Mouse (Mus musculus) layer of hippocampus, adult 18-20 months (tissue): ENCODE results near the gene Acaa1b. TPM values are rescaled to one million over a fixed set of nuclear protein-coding genes. Genes with fewer than 3 reads are reported as not detected.

Source experiments
- DNase-seq, 2 experiments: peaks; one replicate each; pipeline ENCODE4 v3.0.0; 2022; ENCODE audit warnings: low spot score in 2 of 2
- long read RNA-seq: library from polyadenylated mRNA; stranded (forward); transcript quantifications from one replicate; pipeline ENCODE4 v2.0.0, GENCODE M21; 2021
- total RNA-seq, 2 experiments: library from RNA; stranded (reverse); gene quantifications; 2 replicates each; pipeline ENCODE4 v1.2.3; 2021

Acaa1b gene
- total RNA-seq = 1 to 10 TPM; 1.1 TPM
- long read RNA-seq = 0 reads

DNA sequence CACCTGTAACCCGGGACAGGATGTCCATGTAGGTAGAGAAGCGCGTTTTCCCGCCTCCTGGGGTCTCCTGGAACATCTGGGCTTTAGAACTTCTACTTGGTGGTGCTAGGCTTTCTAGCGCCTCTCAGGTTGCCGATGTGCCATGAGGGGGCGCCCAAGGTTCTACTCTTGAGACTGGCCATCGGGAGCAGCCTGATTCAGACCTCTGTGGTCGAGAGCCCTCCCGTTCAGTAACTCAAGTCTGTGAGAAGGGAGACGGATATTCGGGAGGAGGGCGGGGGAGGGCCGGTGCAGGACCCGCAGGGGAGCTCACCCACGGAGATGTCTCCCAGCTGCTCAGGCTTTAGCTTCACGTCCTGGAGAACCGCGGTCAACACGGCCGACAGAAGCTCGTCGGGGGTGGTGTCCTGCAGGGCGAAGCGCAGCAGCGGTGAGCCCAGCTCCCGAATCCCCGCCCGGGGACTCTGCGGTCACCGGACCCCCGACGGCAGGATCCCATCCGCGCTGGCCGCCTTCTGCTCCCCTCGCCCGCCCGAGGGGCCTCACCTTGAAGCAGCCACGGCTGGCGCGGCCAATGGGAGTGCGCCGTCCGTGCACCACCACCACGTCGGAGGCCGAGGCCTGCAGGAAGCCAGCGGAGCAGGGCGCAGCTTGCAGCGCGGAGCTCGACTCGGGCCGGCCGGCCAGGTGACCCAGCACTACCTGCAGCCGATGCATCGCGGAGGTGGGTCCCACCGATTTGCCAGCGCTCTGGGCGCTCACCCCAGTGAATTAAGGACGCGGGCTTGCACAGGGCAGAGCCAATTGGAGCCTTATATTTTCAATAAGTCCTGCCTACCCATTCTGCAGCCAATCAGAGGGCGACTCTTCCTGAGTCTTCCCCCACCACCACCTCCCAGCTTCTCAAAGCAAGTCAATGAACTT is at the start of gene Acaa1b:
Gene Acaa1b, minus strand, starts transcription at position 816 of the 924 bp plus-strand sequence.
- peak in 1 of 2 experiments; percentile 74 for DNase-seq

DNA sequence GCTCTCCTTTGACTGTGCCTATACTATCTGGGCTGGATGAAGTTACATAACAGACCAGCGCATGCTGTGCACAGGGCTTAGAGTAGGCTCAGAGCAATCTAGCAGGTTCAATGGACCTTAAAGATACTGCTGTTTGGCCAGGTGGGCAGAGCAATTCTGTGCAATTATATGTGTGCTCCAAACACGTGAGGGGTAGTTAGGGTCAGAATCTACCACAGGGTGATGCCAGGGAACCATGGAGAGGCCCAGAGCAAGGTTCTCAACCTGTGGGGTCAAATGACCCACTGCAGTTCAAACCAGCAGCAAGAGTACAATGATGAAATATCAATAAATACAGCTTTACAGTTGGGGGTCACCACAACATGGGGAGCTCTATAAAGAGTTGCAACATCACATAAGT is 49.8 kb upstream of the Acaa1b start:
- DNase-seq = no peak

DNA sequence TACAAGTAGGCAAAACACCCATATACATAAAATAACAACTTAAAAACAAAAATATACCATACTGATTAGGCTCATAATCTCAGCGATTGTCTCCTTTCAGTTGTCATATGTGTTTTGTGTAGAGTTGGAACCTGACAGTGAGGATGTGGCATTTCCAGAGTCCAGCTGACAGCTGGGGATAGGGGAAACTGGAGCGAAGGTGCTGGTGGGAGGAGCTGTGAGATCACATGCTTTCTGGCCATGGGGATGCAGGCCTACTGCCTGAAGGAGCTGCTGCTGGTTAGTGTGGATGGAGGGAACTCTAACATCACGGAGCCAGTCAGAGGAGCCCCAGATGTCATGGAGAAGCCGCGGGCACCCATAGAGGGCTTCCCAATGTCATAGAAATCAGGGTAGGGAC is 48.9 kb upstream of the Acaa1b start:
- no peak for DNase-seq

DNA sequence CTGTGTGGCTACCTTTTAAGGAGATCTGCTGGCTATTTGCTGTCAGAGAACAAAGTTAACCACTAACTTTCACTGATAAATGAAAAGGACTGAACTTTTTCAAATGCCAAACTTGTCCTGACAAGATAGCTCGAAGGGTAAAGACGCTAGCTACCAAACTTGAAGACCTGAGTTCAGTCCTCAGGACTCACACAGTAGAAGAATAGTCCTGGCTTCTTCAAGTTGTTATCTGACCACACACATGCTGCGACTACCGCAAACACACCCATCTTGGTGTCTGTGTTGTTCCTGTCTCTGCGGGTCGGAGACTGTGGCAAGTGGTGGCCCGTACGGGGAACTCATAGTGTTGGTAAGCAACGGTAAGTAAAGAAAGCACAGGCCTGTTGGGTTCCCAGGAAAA is 46.7 kb upstream of the Acaa1b start:
- no peak for DNase-seq

DNA sequence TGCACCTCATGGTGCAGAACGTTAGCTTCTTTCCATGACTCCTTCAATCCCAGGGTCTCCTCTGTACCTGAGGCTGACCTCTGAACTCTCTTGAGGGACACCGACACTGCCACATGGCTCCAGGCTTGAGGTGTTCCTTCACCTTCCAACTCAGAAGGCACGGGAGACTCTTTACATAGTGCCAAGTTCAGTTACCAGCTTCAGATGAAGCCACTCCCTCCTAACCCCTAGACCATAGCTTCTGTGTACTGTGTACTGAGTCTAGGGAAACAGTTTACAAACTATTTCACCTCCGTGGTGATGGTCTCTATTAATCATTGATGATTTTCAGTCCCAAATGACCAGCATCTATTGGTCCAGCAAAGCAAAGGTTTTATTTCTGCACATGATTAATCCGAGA is 44.8 kb upstream of the Acaa1b start:
- no peak for DNase-seq

DNA sequence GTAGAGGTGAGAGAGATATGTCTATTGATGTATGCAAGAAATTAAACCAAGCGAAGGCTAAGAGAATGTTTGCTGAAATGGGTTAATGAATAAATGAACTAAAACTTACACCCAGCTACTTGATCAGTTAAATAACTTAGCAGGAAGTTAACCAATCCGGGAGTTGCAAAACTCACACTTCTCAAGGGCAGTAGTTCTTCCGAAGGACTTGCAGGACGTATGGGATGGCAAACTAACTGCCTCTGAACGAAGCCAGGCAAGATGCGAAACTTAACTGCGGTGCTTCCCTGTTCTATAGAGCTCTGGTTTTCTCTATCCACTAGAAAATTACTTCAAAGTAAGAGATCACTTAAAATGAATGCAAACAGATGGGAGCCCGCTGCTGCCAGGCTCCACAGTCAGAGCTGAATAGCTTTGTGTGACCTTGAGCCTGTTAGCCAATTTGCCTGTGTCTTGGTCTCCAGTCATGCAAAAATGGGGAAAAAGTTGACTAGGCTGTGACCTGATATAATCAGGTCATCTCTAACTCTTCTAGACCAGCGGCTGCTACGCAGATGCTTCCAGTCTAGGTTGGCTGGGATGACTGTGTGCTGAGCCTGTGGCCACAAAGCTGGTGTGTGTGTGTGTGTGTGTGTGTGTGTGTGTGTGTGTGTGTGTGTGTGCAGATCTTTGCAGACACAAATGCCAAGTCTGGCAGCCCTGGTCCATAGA is 42.4 kb upstream of the Acaa1b start:
- no peak for DNase-seq

DNA sequence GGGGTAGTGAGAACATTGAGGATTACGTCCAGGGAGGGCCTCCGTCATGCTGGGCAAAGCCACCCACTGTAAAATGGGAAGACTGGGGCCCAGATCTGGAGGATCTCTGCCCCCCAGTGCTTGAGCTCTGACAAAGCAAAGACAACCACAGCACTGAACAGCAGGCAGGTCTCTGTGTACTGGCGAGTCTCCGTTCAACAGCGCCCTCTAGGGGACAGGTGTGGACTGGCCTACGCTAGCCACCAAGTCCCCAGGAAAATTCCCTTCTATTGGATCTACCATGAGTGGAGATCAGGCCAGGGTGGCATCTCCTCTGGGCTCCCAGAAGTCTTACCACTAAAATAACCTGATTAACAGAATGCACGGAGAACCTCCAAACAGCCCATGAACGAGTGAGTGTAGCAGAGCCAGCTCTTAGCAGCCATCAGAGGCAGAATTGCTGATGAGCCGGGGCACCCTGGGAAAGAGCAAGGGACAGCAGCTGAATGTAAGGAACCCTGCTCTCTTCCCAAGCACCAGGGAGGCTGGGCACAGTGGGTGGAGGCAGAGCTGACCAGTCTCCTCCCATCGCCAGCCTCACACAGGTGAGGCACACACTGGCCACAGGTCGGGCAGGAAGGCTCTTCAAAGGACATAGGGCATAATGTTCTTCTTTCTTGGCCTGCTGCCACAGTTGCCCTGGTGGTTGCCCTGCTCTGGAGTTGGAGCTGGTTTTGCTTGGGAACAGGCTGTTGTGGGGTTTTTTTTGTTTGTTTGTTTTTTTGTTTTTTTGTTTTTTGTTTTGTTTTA is 35.5 kb upstream of the Acaa1b start:
- DNase-seq = peak in 1 of 2 experiments; percentile 5

DNA sequence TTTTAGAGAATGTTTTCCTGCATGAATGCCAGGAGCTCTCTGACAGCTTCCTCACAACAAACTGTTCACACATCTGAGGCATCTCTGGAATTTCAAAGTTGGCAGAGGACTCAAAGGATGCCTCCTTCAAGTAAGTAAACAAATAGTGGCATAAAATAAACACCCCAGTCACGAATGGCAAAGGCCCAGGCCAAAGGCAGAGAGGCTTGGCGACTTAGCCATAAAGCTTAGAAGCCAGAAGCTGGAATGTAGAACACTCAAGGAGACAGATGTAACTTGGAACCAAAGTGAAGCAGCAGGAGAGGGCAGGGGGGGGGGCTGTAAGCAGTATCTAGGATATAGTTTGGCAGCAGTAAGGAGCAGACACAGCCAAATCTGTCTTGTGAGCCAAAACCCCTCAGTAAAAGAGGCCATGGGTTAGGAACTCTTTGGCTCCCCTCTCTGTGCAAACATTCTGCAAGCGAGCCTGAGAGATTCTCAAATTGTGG is 24.4 kb upstream of the Acaa1b start:
- DNase-seq = peak in 1 of 2 experiments; percentile 2

DNA sequence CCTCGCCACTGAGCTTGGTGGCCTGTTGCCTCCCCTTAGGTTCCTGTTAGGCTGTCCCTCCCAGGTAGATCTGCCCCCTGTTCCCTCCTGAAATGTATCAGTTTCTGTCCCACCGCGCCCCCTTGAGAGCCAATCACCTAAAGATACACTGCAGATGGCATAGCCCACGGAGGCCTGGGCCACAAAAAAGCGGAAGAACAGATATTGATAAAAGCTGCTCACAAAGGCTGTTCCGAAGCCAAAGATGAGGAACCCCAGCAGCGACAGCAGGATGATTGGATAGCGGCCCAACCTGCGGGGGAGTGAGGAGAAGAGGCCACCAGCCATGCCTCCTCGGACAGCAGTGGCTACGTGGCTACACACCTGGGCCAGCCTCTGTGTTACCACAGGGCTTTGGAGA is 22.4 kb upstream of the Acaa1b start:
- DNase-seq = no peak

DNA sequence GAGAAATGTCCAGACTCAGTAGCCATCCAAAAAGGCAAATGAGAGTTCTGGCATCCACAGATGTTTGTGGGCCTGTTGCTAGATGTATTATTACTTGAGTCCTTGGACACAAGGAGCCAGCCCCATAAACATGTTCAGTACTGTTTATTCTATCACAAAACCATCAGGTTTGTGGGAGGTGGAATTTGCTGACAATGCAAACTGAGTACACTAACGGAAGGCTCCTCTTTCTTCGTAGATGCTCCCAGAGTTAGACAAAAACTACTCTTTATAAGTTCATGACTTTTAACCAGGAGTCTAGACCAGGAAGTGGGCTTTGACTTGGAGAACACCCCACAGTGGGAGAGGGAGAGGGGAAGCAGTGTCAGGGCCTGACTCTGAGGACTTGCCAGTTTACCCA is 10.7 kb upstream of the Acaa1b start:
- no peak for DNase-seq

DNA sequence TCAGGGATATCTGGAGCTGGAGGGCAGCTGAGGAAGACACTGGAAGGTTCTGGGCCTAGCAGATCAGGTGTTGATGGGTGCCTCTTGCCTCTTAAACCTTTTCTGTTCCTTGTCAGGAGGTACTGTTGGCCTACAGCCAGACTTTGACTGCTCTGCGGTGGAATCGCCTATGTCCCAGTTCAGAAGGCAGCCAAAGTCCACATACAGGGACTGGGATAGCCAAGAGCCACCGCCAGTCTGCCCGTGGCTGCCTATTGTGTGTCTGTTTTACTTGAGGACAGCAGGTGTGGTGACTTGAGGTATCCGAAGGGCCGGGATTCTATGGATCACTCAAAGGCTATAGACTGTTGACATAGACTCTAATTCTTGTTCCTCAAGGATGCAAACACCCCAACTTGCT is 8.7 kb upstream of the Acaa1b start:
- DNase-seq = no peak

DNA sequence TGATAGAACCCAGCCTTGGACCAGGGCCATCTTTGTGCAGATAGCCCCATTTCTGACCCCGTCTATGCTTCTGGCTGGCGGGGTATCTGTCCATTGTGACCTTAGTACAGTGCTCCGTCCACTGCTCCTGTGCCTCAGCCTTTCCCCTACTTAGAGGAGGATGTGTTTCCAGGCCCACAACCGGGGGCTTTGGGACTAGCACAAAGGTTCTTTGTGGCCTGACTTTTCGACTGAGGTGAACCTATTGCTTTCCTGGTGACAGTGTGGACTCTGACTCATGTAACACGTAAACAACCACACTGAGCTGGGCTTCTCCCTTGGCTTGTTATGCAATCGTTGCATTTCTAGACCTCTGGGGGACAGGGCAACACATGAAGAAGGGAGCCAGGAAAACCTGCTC is 7.8 kb upstream of the Acaa1b start:
- no peak for DNase-seq

DNA sequence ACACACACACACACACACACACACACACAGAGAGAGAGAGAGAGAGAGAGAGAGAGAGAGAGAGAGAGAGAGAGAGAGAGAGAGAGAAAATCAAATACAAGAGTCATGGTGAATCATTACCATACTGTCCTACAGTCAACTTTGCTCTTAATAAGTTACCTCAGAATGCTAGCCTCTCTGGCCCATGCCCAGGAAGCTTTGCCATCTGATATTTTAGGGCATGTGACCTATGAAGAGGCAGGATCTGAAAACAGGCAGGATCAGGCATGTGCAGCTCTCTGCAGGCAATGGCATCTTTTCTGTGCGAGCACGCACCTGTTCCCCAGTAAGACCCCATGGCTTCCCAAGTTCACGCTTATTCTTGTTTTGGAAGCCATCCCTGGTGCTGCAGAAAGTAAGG is 3.8 kb upstream of the Acaa1b start:
- DNase-seq = no peak

DNA sequence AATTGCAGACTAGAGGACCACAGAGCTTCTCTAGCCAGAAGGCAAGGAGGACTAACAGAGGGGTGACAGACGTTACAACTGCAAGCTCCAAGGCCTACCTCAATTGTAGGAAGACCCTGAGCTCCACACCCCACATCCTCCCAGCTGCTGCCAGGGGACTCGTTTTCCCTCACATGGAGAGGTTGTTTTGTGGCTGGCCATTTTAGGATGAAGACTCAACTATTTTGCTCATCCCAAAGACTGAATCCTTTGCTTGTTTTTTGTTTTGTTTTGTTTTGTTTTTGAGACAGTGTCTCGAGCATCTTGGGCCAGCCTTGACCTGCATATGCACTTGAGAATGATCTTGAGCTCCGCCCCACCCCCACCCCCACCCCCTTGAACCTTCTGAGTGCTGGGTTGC is 2.0 kb upstream of the Acaa1b start, which contains the start of gene Gm47289:
Gene Gm47289, plus strand, starts transcription at position 301 of the 400 bp plus-strand sequence.
- DNase-seq = no peak

DNA sequence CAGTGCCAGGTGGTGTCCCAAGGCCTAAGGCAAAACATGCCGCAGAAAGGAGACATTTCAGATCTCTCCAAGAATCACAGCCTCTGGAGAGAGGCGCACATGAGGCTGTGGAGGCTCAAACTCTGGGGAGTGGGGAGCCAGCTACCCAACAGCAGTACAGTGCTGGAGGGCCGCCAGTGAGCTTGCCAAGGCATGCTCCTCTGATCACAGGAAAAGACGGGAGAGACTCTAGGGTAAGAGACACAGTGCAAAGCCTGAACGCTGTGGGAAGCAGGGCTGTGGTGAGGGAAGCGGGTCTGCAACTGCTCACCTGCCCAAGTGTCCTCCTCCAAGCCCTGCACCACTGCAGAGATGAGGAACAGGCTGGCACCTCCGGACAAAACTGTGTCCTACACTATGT is 1.1 kb downstream of the Acaa1b start:
- DNase-seq = no peak

DNA sequence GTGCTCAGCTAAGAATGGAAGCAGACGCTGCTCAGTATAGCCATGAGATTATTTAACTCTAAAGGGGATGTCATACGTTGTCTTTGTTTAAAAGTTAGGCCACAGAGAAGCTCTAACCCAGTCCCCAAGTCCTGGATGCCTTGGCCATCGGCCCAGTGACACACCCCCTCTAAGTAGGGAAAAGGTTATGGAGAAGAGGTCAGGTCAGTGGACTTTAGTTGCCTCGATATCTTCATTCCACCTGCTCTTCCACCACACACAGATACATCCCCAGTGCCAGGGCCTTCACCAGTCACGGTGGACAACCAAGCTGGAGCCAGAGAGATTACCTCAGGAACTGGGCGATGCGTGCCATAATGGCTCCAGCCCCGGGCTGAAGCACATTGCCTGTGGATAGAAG is 1.5 kb downstream of the Acaa1b start:
- DNase-seq = no peak

DNA sequence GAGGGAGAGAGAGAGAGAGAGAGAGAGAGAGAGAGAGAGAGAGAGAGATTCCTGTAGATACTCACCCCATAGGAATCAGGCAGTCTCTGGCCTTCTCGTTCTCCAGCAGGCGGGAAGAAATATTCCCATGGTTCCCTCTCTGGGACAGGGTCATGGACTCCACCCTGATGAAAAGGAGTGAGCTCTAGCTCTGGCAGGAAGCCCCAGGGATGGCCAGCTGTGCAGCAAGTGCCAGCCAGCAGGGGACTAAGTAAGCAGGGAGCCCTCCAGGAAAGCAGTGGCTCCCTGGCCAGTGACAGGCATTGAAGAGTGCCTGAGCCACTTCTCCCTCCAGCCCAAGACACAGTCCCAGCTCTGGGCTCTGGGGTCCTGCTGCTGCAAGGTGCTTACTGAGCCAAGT is 5.1 kb downstream of the Acaa1b start:
- no peak for DNase-seq

DNA sequence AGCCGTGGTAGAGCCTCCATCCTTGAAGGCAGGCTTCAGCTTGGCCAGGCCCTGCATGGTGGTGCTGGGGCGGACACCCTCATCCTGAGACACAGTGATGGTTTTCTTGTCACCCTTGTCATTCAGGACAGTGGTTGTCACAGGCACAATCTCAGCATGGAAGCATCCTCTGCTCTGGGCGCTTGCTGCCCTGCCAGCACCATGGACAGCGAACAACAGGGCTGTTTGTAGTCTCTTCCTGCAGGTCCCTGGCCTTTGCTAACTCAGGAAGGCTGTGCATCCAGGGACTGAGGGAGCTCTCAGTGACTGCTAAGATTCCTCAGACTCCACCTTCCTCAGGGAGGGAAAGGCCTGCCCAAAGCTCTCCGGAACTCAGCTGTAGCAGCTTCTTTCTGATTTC is 7.3 kb downstream of the Acaa1b start:
- no peak for DNase-seq

DNA sequence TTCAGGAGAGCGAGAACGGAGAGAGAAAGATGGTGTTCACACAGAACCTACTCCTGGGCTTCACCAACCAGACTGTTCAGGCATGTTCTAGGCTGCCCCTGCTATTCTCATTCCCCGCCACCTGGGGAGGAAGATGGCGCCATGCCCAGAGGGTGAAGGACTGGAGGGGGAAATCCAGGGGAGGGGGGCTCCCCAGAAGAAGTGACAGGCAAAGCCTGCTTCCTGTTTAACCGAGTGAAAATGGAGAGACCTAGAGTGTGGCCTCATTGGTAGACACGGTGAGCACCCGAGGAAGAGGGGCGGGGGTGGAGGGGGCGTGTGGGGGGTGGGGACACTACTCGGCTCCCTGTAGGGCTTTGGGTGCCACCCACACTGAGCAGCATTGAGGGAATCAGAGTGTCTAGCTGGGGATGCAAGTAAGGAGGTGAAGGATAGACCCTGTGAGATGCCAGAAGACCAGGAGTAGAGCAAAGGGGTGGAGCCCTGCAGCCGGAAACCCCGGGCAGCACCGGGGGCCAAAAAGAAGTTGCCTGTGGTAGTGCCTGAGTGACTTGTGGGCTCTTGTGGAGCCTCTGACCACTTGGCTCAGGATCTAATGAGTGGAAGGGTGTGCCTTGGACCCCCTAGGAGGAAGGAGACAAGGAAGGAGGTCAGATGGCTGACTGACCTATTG is 10.7 kb downstream of the Acaa1b start:
- DNase-seq = no peak

DNA sequence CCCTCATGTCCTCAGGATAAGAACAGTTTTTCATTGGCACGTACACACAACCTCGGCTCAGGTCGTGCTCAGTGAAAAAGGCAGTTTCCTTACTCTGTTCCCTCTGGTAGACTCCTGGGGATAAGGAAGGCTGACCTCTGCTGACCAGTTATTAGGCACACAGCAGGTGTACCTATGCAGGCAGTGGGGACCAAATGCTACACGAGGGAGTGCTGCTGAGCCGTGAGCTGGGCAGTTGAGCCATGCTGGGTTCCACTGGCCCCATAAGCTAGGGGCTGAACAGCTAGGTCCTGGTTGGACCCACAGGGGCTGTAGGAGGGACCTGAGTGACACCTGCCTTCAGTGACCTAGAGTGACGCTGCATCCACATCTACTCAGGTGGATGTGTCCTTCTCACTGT is 11.3 kb downstream of the Acaa1b start:
- no peak for DNase-seq

DNA sequence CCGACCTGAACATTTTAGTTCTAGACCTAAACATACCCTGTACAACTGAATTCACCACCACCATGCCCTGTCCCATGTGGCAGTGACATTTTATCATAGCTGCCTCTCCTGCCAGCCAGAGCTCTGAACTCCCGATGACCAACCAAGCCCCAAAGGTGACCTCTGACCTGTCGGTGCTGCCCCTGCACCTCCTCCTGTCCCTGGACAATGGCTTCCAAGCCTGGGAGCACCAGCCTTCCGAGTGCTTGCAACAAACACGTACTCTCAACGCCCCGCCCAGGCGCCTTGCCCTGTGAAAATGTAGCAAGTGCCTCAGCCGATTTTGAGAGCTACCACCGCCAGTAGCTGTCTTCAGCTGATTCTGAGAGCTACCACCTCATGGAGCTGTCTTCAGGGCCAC is 11.8 kb downstream of the Acaa1b start:
- no peak for DNase-seq
